Mouse (Mus musculus): ENCODE measurements around the gene Colgalt1.

GRCm38 (mm10) chr8:71568941-71569340, 41.9 kb upstream of the Colgalt1 start:
- no peak for TF ChIP-seq CTCF (IDR thresholded peaks at IDR 0.05; ENCODE audit: low read depth)
- no peak for TF ChIP-seq EP300 (IDR thresholded peaks at IDR 0.05; ENCODE audit: low read depth)
